Mouse (Mus musculus) ES-E14 (cell line): ENCODE measurements around the gene Ppp2r5b. TPM values are rescaled to one million over a fixed set of nuclear protein-coding genes. Genes with fewer than 3 reads are reported as not detected.
A peak's percentile ranks its signal among the peaks of the same experiment; 100 is the strongest.

Experiments used
- DNase-seq: peaks from one replicate; pipeline ENCODE4 v3.0.0-alpha.2; 2013; ENCODE audit warnings: low read depth, low spot score
- H3K27ac ChIP-seq: 2 replicates; pipeline ENCODE4 v1.5.1; 2012; ENCODE audit warnings: low read depth, mild to moderate bottlenecking, low read length, moderate library complexity, mixed read lengths; ENCODE audit not compliant: poor library complexity, insufficient read depth, severe bottlenecking
- H3K36me3 ChIP-seq: 2 replicates; pipeline ENCODE4 v1.6.1; 2012; ENCODE audit warnings: mild to moderate bottlenecking, low read length, moderate library complexity, mixed read lengths; ENCODE audit not compliant: control insufficient read depth, poor library complexity, insufficient read depth, severe bottlenecking
- H3K4me1 ChIP-seq, 2 experiments: fragments of 150-350 bp in 1 of 2; sonication (generic) in 1 of 2; 2 replicates each; pipeline ENCODE4 v1.6.1; 2012; ENCODE audit warnings: low read length in 2 of 2, mild to moderate bottlenecking in 1 of 2, mixed read lengths in 1 of 2; ENCODE audit not compliant: control insufficient read depth in 2 of 2, insufficient read depth in 2 of 2, poor library complexity in 1 of 2
- H3K4me3 ChIP-seq, 2 experiments: fragments of 150-350 bp in 1 of 2; sonication (generic) in 1 of 2; 2 replicates each; pipeline ENCODE4 v1.5.1; 2012; ENCODE audit warnings: low read length in 2 of 2, low read depth in 1 of 2, mild to moderate bottlenecking in 1 of 2, mixed read lengths in 1 of 2; ENCODE audit not compliant: insufficient read depth in 1 of 2, poor library complexity in 1 of 2, severe bottlenecking in 1 of 2
- H3K9ac ChIP-seq: 2 replicates; pipeline ENCODE4 v1.6.1; 2012; ENCODE audit warnings: low read depth, mild to moderate bottlenecking, low read length, mixed read lengths; ENCODE audit not compliant: poor library complexity, insufficient read depth, severe bottlenecking
- H3K9me3 ChIP-seq: fragments of 150-350 bp; sonication (generic); 2 replicates; pipeline ENCODE4 v1.6.1; 2012; ENCODE audit warnings: low read depth, mild to moderate bottlenecking, low read length; ENCODE audit not compliant: control insufficient read depth, insufficient read depth
- CHD2 ChIP-seq: IDR thresholded peaks from 2 replicates; pipeline ENCODE4 v1.6.1; 2014; ENCODE audit warnings: mild to moderate bottlenecking, low read depth, low read length, inconsistent platforms
- HCFC1 ChIP-seq: IDR thresholded peaks from 2 replicates; pipeline ENCODE4 v1.6.1; 2012; ENCODE audit warnings: low read length, inconsistent platforms, borderline replicate concordance; ENCODE audit not compliant: insufficient read depth
- MAFK ChIP-seq: IDR thresholded peaks from 2 replicates; pipeline ENCODE4 v1.6.1; 2014; ENCODE audit warnings: mild to moderate bottlenecking, low read depth, low read length, inconsistent platforms; ENCODE audit not compliant: insufficient read depth
- ZC3H11A ChIP-seq: IDR thresholded peaks from 2 replicates; pipeline ENCODE4 v1.6.1; 2012; ENCODE audit warnings: low read depth, mild to moderate bottlenecking, inconsistent platforms, low read length, borderline replicate concordance
- ZNF384 ChIP-seq: IDR thresholded peaks from 2 replicates; pipeline ENCODE4 v1.6.1; 2012; ENCODE audit warnings: low read depth, low read length, inconsistent platforms
- in situ Hi-C, 2 experiments: fragments of 600-800 bp; cut with MboI; formaldehyde crosslinking; loops; one replicate each; pipeline ENCODE4 v1.15.1; 2025; ENCODE audit warnings: low sequenced_read_pairs in 2 of 2, inconsistent platforms in 1 of 2; ENCODE audit not compliant: unreplicated experiment in 2 of 2
- total RNA-seq: library from RNA; depleted of rRNA; stranded (reverse); fragments of 300-350 nt; gene quantifications from 2 replicates; pipeline ENCODE4 v1.2.3, GENCODE M21; 2012; rRNA removed

The Ppp2r5b gene
- 22.8 and 24.8 TPM in 2 replicates for total RNA-seq

GRCm38 (mm10) chr19:6235084-6236052 lies at the start of gene Ppp2r5b:
TSS of gene Ppp2r5b (minus strand) at chr19:6235872.
- no peaks in the 10 kb centered on the region for H3K9me3 ChIP-seq
- DNase-seq: peak; percentile 87
- in situ Hi-C loops: no loop called here
- H3K36me3 ChIP-seq: peaks cover 8% of the 10 kb centered on the region
- peak within 1 kb of the TSS; percentile 72; the same call in 1 of the 2 replicates for H3K27ac ChIP-seq
- peaks cover 8 to 23% of the 10 kb centered on the region in 2 experiments; a peak in 3 of 4 replicates for H3K4me1 ChIP-seq
- peak within 1 kb of the TSS; percentile 78 to 80 for H3K4me3 ChIP-seq
- H3K9ac ChIP-seq: peak within 1 kb of the TSS; percentile 82
- TF ChIP-seq HCFC1 (peak; percentile 89), CHD2 (no peak)

- in situ Hi-C loops: no loop called here
- H3K27ac ChIP-seq: no peak overlapping the region
- H3K9ac ChIP-seq: no peak overlapping the region
- H3K4me1 ChIP-seq: peaks cover 0 to 13% of the 10 kb centered on the region in 2 experiments; a peak in 2 of 4 replicates
- TF ChIP-seq MAFK (no peak), CHD2 (no peak)
- H3K9me3 ChIP-seq: no peaks in the 10 kb centered on the region
- no peak overlapping the region for H3K4me3 ChIP-seq
- DNase-seq: no peak
- peaks cover 44% of the 10 kb centered on the region for H3K36me3 ChIP-seq
These were observed 49.6 kb upstream of the Ppp2r5b start for GRCm38 (mm10) chr19:6285226-6285625.

- TF ChIP-seq ZC3H11A (no peak), MAFK (no peak), CHD2 (no peak), HCFC1 (no peak), ZNF384 (no peak)
- H3K9me3 ChIP-seq: no peaks in the 10 kb centered on the region
- H3K9ac ChIP-seq: peak overlapping the region; percentile 14; the same call in 1 of the 2 replicates
- no peak overlapping the region for H3K27ac ChIP-seq
- H3K36me3 ChIP-seq: peaks cover 44% of the 10 kb centered on the region
- peaks cover 0 to 7% of the 10 kb centered on the region in 2 experiments; a peak in 2 of 4 replicates for H3K4me1 ChIP-seq
- no peak for DNase-seq
- in situ Hi-C loops: no loop called here
- H3K4me3 ChIP-seq: no peak overlapping the region
These were observed 48.8 kb upstream of the Ppp2r5b start for GRCm38 (mm10) chr19:6284502-6284901.

- peaks cover 44% of the 10 kb centered on the region for H3K36me3 ChIP-seq
- no peak overlapping the region for H3K9ac ChIP-seq
- no peaks in the 10 kb centered on the region for H3K9me3 ChIP-seq
- H3K4me3 ChIP-seq: no peak overlapping the region
- in situ Hi-C loops: no loop called here
- DNase-seq: no peak
- H3K4me1 ChIP-seq: peaks cover 5 to 8% of the 10 kb centered on the region in 2 experiments; a peak in 3 of 4 replicates
- no peak overlapping the region for H3K27ac ChIP-seq
- TF ChIP-seq HCFC1 (no peak), ZNF384 (no peak), ZC3H11A (no peak), CHD2 (no peak), MAFK (no peak)
These were observed 47.3 kb upstream of the Ppp2r5b start for GRCm38 (mm10) chr19:6283001-6283400.
